Mouse (Mus musculus): ENCODE results near the gene Alk. TPM values are rescaled to one million over a fixed set of nuclear protein-coding genes. Genes with fewer than 3 reads are reported as not detected.
"Not testable (repeated sequence)": the region's sequence is repeated elsewhere in the genome, so short reads cannot be mapped to it uniquely, and the experiment has no call there.

Alk gene
- total RNA-seq, 2 experiments from 2014 or later = not detected

GRCm38 (mm10) chr17:72532266-72532665 is 72.2 kb downstream of the Alk start:
- ATAC-seq (replicated peaks; ENCODE audit: low FRiP score, poor library complexity, severe bottlenecking) = no peak

GRCm38 (mm10) chr17:72528481-72528880 is 75.9 kb downstream of the Alk start:
- ATAC-seq (replicated peaks; ENCODE audit: low FRiP score, poor library complexity, severe bottlenecking) = no peak

DNA sequence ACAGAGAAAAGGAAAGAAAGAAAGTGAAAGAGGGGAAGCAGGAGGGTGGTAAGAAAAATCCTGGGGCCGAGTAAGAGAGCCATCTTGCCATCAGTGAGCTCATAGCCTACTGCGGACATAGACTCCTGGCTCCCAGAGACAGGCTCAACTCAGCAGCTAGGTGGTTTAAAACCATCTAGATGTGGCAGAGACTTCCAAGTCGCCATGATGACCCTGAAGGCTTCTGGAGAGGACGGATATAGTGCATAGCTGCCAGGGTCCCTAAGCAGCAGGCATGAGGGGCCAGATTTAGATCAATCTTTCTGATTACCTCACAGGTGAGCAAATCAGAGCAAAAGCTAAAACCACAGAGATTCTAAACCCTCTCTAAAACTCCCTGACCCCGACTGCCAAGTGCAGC is 76.9 kb downstream of the Alk start:
- no peak for ATAC-seq (replicated peaks; ENCODE audit: low FRiP score, poor library complexity, severe bottlenecking)

DNA sequence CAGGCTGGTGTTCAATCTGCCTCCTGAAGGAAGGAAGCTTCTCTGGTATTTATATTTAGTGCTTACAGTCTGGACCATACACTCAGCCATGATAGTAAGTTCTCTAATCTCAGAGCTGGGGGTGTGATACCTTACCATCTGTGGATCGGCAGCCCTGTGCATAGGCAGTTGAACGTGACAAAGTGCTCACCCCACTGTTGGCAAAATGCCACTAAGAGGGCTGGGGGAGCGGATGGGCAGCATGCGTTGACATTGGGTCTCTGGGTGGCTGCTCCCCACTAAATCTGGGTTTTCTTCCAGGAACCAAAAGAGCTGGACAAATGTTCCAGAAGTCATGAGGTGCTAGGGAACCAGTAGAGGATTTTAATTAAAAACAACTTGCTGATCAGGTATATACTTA is 78.1 kb downstream of the Alk start:
- ATAC-seq (replicated peaks; ENCODE audit: low FRiP score, poor library complexity, severe bottlenecking) = no peak

GRCm38 (mm10) chr17:72524839-72525238 is 79.6 kb downstream of the Alk start:
- no peak for ATAC-seq (replicated peaks; ENCODE audit: low FRiP score, poor library complexity, severe bottlenecking)

DNA sequence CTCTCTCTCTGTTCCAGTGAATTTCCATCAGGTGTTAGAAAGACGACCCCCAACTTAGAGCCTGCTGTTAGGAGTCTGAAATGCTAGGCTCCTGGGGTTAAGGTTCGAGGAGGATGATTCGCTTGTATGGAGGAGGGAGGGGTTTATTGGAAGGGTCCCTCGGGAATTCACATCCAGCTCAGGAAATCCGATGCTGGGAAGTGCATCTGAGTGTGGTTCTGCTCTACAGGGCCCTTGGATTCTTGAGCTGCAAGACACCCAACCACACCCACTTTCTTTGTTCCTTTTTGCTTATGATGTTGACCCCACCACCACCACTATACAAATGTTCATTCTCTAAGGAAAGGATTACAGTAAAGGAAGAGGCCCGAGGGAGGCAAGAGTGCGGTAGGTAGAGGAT is 81.4 kb downstream of the Alk start:
- no peak for ATAC-seq (replicated peaks; ENCODE audit: low FRiP score, poor library complexity, severe bottlenecking)

GRCm38 (mm10) chr17:72522381-72522780 is 82.0 kb downstream of the Alk start:
- ATAC-seq (replicated peaks; ENCODE audit: low FRiP score, poor library complexity, severe bottlenecking) = no peak

GRCm38 (mm10) chr17:72521353-72521752 is 83.1 kb downstream of the Alk start:
- ATAC-seq (replicated peaks; ENCODE audit: low FRiP score, poor library complexity, severe bottlenecking) = no peak

GRCm38 (mm10) chr17:72510746-72511145 is 93.7 kb downstream of the Alk start:
- no peak for ATAC-seq (replicated peaks; ENCODE audit: low FRiP score, poor library complexity, severe bottlenecking)

- no peak for ATAC-seq (replicated peaks; ENCODE audit: low FRiP score, poor library complexity, severe bottlenecking)
Measured at GRCm38 (mm10) chr17:72508678-72509394, 95.6 kb downstream of the Alk start.

DNA sequence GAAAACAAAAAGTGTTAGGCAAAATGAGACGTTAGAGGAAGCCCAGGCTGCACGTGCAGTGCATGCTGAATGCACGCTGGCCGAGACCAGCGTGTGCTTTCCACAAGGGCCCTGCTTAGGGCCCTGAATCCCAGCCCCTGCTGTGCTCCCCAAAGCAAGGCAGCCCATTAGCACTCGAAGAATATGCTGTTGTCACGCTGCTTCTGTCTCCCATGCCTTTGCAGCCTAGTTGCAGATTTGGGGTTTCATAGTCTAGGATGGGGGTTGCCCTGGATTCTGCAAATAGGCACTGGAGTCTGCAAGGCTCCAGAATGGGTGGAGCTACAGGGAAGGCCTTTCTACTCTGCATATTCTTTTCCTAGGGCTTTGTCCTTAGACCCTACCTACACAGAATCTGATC is 99.2 kb downstream of the Alk start:
- ATAC-seq (replicated peaks; ENCODE audit: low FRiP score, poor library complexity, severe bottlenecking) = no peak

GRCm38 (mm10) chr17:72504581-72504980 is 99.8 kb downstream of the Alk start:
- no peak for ATAC-seq (replicated peaks; ENCODE audit: low FRiP score, poor library complexity, severe bottlenecking)

DNA sequence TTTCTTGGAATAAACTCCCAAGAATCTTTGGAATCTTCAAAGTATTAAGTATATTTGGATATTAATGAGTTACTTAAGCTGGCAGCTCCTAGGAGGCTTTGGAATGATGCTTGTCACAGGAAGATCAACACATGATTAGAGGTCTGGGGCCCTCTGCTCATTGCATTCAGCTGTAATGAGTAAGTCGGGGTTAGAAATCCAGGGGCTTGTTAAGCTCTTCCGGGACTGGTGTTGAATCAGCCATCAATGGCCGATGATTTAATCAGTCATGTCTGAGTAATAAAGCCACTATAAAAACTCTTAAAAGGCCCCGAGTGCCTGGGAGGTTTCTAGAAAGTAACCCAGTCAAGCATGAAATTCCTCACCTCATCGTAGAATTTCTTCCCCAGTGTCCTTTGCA is 109.0 kb downstream of the Alk start:
- ATAC-seq (replicated peaks; ENCODE audit: low FRiP score, poor library complexity, severe bottlenecking) = no peak

DNA sequence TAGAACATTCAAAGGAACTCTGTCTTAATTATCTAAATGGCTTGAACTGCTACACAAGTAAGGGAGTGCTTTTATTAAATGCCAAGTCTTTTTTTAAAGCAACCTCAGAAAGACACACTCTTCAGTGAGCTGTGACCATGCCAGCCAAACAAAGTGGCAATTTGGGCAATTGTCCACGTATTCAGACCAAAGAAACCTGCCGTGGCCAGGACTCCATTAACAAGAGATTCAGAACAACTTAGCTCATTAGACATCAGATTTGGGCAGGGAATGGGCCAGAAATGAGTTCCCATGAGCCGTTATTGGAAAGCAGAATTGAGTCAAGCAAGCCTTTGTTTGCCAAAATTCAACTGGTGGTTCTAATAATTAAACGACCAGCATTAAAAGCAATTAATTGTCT is 118.8 kb downstream of the Alk start:
- ATAC-seq (replicated peaks; ENCODE audit: low FRiP score, poor library complexity, severe bottlenecking) = no peak

DNA sequence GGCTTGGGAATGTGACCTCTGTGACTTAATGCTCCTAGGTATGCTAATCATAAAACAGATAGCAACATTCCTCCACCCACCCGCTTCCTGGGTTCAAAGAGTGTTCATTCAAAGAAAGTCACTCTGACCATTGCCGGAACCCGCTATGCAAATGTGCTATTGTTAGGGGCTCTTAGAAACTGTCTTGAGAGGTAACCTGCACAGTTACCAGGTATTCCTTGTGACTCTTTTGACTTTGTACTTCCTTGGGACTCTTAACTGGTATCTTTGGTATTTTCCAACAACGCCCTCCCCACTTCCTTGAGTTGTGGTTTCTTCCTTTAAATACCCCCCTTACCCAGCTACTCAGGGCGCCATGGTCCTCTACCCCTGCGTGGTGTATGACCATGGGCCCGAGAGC is 125.2 kb downstream of the Alk start:
- ATAC-seq (replicated peaks; ENCODE audit: low FRiP score, poor library complexity, severe bottlenecking) = not testable (repeated sequence)

DNA sequence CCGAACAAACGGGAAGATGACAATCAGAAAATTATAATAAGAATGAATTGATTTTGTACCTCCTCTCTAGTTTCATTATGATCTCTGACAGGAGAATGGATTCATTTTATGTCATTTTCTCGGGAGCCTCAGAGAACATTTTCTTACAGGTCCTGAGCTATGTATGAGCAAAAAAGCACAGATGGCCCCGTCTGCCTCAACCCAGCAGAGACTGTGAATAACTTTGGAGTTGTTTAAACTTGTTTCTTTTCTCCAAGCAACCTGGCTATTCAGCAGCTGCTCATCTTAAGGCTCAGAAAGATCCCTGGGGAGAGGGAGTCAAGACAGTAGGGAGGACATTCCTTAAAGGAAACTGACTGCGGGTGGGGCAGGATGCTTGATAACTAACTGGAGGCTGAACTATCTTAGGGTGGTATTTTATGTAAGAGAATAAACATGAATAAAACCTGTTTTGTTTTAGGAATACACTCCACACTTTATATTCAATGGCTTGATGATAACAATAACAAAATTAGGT is 126.5 kb downstream of the Alk start:
- ATAC-seq (replicated peaks; ENCODE audit: low FRiP score, poor library complexity, severe bottlenecking) = no peak

- no peak for ATAC-seq (replicated peaks; ENCODE audit: low FRiP score, poor library complexity, severe bottlenecking)
Measured at GRCm38 (mm10) chr17:72476956-72477355, 127.5 kb downstream of the Alk start.

DNA sequence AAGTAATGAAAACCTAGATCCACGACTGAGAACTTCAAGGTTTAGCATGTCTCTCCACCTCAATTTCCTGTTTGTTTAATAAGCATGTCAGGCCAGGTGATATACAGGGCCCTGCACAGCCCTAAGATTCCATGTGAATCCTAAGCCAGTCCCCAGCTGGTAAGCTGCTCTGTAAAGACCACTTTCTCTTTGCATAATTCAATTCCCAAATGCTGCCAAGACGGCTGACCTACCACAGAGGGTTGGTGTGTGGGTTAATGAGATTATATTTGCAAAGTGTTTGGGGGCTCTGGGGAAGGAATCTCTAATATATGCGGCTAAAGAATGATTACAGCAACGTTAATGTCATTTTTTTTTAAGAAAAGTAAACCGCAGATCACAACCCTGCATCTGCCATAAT is 130.3 kb downstream of the Alk start:
- ATAC-seq (replicated peaks; ENCODE audit: low FRiP score, poor library complexity, severe bottlenecking) = no peak

GRCm38 (mm10) chr17:72448477-72448876 is 155.9 kb downstream of the Alk start:
- ATAC-seq (replicated peaks; ENCODE audit: low FRiP score, poor library complexity, severe bottlenecking) = no peak

- no peak for ATAC-seq (replicated peaks; ENCODE audit: low FRiP score, poor library complexity, severe bottlenecking)
Measured at GRCm38 (mm10) chr17:72445204-72446177, 158.9 kb downstream of the Alk start.

DNA sequence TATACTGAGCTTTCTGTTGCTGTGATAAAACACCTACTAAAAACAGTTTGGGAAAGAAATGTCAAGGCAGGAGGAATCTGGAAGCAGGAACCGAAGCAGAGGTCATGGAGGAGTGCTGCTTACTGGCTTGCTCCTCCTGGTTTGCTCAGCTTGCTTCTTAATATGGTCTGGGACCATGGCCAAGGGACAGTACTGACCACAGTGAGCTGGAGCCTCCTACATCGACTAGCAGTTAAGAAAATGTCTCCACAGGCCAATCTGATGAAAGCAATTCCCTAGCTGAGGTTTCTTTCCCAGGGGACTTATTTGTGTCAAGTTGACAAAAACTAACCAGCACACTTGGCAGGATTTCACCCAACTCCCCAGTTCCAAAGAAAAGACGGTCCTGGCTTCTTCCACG is 187.0 kb downstream of the Alk start:
- no peak for ATAC-seq (replicated peaks; ENCODE audit: low FRiP score, poor library complexity, severe bottlenecking)

Data from erythroblast, adult 5-6 weeks (primary cell).